Mouse (Mus musculus) central nervous system, embryonic 14 days (tissue): ENCODE results near the gene Bpifb6. TPM values are rescaled to one million over a fixed set of nuclear protein-coding genes. Genes with fewer than 3 reads are reported as not detected.

ENCODE experiments used
- polyA plus RNA-seq: library from polyadenylated mRNA; depleted of rRNA; stranded (reverse); fragments of >200 nt; gene quantifications from 2 replicates; pipeline ENCODE4 v1.2.3, GENCODE M21; 2012; rRNA removed

Bpifb6 gene
- not detected in 2 replicates for polyA plus RNA-seq

DNA sequence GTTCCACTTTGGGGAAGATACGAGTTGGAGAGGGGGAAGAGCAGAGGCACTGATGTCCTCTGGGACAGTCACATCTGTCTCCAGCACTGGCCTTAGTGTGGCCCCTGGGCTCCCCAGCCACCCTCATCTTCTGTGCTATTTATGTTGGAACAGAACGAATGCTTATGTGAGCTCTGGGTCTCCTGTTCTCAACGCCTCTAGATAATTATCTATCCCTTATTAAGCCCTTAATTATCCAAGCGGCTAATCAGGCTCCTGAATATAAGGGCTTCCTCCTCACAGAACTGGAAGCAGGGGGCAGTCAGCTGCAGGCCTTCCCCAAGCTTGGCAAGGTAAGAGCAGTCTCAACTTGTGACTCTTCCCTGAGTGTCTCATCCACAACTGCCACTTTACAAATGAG is at the start of gene Bpifb6:
Gene Bpifb6, plus strand, starts transcription at position 301 of the 400 bp plus-strand sequence.

DNA sequence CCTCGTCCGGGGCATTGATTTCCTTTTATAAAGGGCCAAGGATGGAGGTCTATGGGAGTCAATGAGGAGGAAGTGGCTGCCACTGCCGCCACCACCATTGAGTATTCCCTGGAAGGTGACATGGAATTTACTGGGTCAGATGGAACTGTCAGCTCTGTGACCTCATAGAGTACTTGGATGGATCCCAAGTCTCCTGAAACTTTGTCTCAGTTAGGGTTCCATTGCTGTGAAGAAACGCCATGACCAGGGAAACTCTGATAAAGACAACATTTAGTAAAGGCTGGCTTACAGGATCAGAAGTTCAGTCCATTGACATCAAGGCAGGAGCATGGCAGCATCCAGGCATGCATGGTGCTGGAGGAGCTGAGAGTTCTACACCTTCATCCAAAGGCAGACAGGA is 29.2 kb upstream of the Bpifb6 start, which contains the start of gene Sun5:
Gene Sun5, minus strand, starts transcription at position 101 of the 400 bp plus-strand sequence.

DNA sequence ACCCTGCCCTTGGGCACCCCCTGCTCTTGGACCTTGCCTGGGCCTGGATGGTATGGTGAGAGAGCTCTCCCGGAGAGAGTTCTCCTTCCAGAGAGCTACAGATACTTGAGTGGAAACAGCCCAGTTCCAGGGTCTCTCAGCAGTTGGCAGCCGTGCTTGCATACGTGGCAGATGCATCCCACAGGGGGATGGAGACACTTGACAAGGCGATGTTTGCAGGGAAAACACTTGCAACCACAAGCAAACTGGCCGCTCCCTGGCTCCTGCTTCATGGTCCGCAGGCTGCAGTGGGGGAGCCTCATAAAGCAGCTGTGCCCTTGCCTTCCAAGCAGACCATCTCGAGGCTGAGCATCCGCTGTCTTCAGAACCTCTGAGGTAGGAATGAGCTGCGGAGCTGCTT is 25.4 kb upstream of the Bpifb6 start, which contains the start of gene Bpifb2:
Gene Bpifb2, plus strand, starts transcription at position 301 of the 400 bp plus-strand sequence.

DNA sequence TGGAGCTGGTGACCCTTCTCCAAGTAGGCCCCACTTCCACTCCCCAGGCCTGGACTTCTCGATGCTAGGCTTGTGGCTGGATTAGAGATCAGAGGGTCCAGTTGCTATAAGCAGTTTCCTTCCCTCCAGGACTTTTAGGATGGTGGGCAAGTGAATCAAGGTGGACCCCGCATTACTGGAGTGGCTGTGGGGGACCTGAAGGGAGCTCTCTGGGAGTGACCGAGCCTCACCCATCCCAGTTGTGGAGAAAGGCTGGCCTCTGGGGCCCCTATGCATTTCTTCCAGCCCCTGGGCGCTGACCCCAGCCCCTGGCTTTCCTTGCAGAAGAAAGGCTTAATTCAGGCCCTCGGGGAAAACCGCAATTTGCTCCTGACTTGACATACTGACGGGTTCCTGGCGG is 17.7 kb downstream of the Bpifb6 start, which contains the start of gene Bpifb3:
Gene Bpifb3, plus strand, starts transcription at position 301 of the 400 bp plus-strand sequence.

DNA sequence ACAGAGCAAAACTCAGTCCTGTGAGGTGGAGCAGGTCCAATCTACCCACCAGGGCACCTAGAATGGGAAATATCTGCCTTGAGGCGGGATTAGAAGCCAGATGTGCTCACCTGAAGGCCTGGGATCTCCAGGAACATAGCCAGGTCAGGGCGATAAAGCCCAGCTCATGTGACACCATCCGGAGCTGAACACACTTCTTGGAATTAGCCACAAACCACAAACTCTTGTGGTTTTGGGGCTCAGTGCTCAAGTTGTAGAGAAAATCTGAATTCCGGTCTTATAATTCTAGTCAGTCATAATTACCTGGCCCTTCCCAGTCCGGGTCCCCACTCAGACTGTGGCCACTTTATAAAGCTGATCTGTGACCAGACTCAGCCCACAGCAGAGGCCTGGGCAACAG is 37.7 kb downstream of the Bpifb6 start, which contains the start of gene Bpifb4:
Gene Bpifb4, plus strand, starts transcription at position 370 of the 400 bp plus-strand sequence.

Other genes starting within 250 kb of the Bpifb6 start
- gene Dnmt3c, start 203.7 kb upstream of the Bpifb6 start, polyA plus RNA-seq: 0.07 TPM in 1 of 2 replicates, not detected in the other
- gene Mapre1, start 159.1 kb upstream of the Bpifb6 start, polyA plus RNA-seq: 75.6 and 95.7 TPM in 2 replicates
- gene Efcab8, start 120.5 kb upstream of the Bpifb6 start, polyA plus RNA-seq: 0.09 and 0.14 TPM in 2 replicates
- not detected in 2 replicates for gene Sun5, start 29.3 kb upstream of the Bpifb6 start, polyA plus RNA-seq
- gene Bpifb2, start 25.3 kb upstream of the Bpifb6 start, polyA plus RNA-seq: 0.06 TPM in 1 of 2 replicates, not detected in the other
- gene Bpifb3, start 17.8 kb downstream of the Bpifb6 start, polyA plus RNA-seq: not detected in 2 replicates
- gene Bpifb4, start 37.8 kb downstream of the Bpifb6 start, polyA plus RNA-seq: not detected in 2 replicates
- not detected in 2 replicates for gene Bpifa6, start 74.6 kb downstream of the Bpifb6 start, polyA plus RNA-seq
- gene Bpifa2, start 107.9 kb downstream of the Bpifb6 start, polyA plus RNA-seq: not detected in 2 replicates
- gene Bpifa3, start 229.9 kb downstream of the Bpifb6 start, polyA plus RNA-seq: not detected in 2 replicates
- gene Bpifa1, start 242.5 kb downstream of the Bpifb6 start, polyA plus RNA-seq: 0.36 TPM in 1 of 2 replicates, not detected in the other